Mouse (Mus musculus) bone marrow macrophage, adult 2 months (primary cell): ENCODE data around the gene Vmn1r87. TPM values are rescaled to one million over a fixed set of nuclear protein-coding genes. Genes with fewer than 3 reads are reported as not detected.
"Not testable (repeated sequence)": the region's sequence is repeated elsewhere in the genome, so short reads cannot be mapped to it uniquely, and the experiment has no call there.

ENCODE experiments used
- H3K27ac ChIP-seq: 2 replicates; pipeline ENCODE4 v1.5.1; 2012; ENCODE audit warnings: low read depth, low read length; ENCODE audit not compliant: insufficient read depth
- H3K4me1 ChIP-seq: 2 replicates; pipeline ENCODE4 v1.6.1; 2012; ENCODE audit warnings: low read length; ENCODE audit not compliant: control insufficient read depth, insufficient read depth
- H3K4me3 ChIP-seq: 2 replicates; pipeline ENCODE4 v1.5.1; 2012; ENCODE audit warnings: mild to moderate bottlenecking, low read length, moderate library complexity; ENCODE audit not compliant: insufficient read depth
- CTCF ChIP-seq: IDR thresholded peaks from 2 replicates; pipeline ENCODE4 v1.5.1; 2012; ENCODE audit warnings: low read depth, mild to moderate bottlenecking, low read length, moderate library complexity
- POLR2A ChIP-seq: IDR thresholded peaks from 2 replicates; pipeline ENCODE4 v1.6.1; 2012; ENCODE audit warnings: mild to moderate bottlenecking, low read depth, low read length, borderline replicate concordance
- polyA plus RNA-seq: library from polyadenylated mRNA; stranded (reverse); fragments of >200 nt; gene quantifications from 2 replicates; pipeline ENCODE4 v1.2.4, GENCODE M21; 2012; ENCODE audit not compliant: missing spikeins, insufficient read depth, insufficient read length

The Vmn1r87 gene
- polyA plus RNA-seq, result 0.13 TPM in 1 of 2 replicates, not detected in the other

DNA sequence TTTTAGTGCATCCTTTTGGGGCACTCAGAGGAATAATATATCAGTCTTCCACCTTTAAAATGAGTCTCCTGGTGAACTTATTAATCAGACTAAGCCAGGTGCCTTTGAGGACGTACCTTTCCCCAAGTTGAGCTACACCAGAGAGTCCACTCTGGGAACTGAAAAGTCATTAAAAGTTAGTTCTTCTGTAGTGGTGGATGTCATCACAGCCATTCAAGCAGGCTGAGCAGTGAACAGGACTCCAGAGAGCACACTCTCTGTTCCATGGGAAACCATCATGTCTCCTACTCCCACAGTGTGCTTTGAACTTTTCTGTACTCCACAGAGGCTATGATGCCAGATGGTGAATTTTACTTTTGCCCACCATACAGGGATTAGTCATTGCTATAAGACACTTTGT, at the start of gene Vmn1r87:
Vmn1r87 (minus strand) TSS at position 101 of the 400 bp plus-strand sequence.
- Histone ChIP-seq H3K27ac (no peak within 1 kb of the TSS), H3K4me1 (no peaks in the 10 kb centered on the region), H3K4me3 (no peak within 1 kb of the TSS)
- TF ChIP-seq CTCF (no peak), POLR2A (no peak)

DNA sequence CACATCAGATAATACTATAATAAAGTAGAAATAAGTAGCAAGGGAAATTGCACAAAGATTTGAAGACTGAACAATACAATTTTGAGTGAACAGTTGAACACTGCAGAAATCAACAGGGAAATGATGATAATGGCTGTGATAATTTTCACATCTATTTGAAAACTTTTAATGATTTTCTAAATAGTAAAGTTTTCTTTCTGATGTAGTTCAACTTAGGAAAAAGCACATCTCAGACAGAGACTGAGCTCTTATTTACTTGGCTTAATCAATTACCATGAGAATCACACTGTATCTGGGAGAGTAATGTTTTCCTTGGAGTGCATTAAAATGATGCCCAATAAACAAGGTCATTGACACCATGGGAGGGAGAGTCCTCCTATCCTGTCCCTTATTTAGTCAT, 19.3 kb upstream of the Vmn1r87 start, which contains the start of gene Vmn1r88:
Vmn1r88 (plus strand) TSS at position 301 of the 400 bp plus-strand sequence.
- no peak for TF ChIP-seq POLR2A
- no peak for TF ChIP-seq CTCF
- Histone ChIP-seq H3K4me1 (no peaks in the 10 kb centered on the region), H3K4me3 (no peak within 1 kb of the TSS), H3K27ac (no peak within 1 kb of the TSS)

DNA sequence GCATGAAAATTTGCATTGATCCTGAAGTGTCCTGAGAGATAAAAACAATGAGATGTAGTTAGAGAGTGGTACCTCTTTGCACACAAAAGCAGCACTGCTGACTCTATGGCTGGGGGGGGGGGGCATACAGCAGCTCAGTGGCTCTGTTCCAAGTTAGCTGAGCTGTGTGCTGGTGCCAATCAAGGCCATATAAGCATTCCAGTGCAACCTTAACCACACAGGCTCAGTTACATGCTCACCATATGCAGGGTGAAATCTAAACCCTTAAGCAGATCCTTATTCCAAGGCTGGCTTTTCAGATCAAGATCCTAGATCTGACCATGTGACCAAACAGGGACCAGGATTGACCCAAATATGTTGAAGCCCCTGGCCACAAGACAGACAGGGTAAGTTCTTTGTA, 2.6 kb downstream of the Vmn1r87 start:
- no peaks in the 10 kb centered on the region for H3K4me1 ChIP-seq
- no peak for TF ChIP-seq POLR2A
- TF ChIP-seq CTCF, result no peak
- H3K27ac ChIP-seq, result no peak overlapping the region
- no peak overlapping the region for H3K4me3 ChIP-seq

DNA sequence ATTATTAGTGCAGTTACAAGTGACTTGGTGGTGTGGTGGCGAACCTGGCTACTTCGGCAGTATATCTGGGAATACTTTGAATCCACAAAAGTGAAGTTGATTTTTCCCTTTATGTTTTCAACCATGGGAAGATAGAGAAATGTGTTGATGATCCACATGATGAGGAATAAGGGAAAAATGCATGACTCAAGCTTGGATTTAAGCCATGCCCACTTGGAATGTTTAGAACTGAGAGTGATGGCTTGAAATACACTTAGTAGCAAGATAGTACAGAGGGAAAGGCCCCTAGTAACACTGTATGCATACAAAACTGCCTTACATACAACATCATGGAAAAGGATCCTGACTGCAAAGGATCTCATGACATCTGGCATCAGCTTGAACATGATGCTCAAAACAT, 8.1 kb downstream of the Vmn1r87 start:
- Histone ChIP-seq H3K27ac (no peak overlapping the region), H3K4me3 (no peak overlapping the region), H3K4me1 (no peaks in the 10 kb centered on the region)
- TF ChIP-seq CTCF, result no peak
- no peak for TF ChIP-seq POLR2A

DNA sequence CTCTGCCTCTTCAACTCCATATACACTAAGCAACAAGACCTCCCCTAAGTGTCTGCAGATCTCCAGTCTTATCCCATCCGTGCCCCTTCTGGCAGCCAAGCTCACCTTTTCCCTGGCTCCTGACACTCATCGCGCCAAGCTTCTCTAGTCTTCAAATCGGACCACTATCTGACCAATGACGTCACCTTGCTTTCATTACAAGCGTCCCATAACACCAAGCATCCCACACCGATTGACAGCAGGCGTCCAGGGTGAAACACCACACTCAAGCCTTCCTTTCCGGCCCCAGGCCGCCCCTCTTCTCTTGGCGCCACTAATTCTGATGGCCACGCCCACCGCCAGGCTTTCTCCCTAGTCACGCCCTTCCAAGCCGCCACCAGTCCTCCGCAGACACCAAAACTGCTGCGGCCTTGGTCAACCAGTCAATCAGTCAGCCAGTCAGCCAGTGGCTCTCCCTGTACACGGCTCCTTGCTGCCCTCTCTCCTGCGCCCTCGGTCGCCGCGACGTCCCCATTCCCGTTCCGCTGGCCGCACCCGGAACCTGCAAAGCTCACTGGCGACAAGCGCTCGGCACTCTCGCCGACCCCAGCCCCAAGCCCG, 16.3 kb downstream of the Vmn1r87 start:
- H3K4me1 ChIP-seq, H3K27ac ChIP-seq: not testable (repeated sequence)
- H3K4me3 ChIP-seq, result peak overlapping the region; percentile 11; the same call in 1 of the 2 replicates

DNA sequence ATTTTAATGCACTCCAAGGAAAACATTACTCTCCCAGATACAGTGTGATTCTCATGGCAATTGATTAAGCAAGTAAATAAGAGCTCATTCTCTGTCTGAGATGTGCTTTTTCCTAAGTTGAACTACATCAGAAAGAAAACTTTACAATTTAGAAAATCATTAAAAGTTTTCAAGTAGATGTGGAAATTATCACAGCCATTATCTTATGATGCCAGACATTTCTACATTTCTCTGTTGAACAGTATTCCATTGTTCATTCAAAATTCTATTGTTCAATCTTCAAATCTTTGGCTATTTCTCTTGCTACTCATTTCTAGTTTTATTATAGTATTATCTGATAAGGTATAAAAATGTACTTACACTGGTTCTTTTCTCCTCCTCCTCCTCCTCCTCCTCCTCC, 20.1 kb downstream of the Vmn1r87 start, which contains the start of gene Vmn1r86:
Vmn1r86 (minus strand) TSS at position 101 of the 400 bp plus-strand sequence.
- Histone ChIP-seq H3K4me1 (no peaks in the 10 kb centered on the region), H3K4me3 (no peak within 1 kb of the TSS), H3K27ac (no peak within 1 kb of the TSS)
- TF ChIP-seq CTCF (no peak), POLR2A (no peak)

DNA sequence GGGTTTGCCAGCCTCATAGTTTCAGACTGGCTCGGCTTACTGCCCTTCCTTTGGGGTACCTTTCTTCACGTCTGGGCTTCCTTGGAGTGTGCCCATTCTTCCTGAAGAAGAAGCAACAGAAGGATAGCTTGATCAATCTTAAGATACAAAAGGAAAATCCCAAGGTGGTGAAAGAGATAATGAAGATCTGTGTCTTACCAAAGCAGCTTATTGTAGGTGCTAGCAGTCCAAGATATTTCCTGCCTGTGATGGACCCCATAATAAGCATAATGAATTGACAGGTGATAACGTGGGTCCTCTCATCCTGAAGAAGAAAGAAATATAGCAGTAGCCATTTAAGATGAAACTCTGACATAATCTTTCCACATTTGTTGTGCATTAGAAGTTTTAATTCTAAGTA, 44.9 kb downstream of the Vmn1r87 start, which contains the start of gene Vmn1r85:
Vmn1r85 (minus strand) TSS at position 101 of the 400 bp plus-strand sequence.
- no peak within 1 kb of the TSS for H3K4me3 ChIP-seq
- H3K4me1 ChIP-seq, result no peaks in the 10 kb centered on the region
- H3K27ac ChIP-seq, result no peak within 1 kb of the TSS
- no peak for TF ChIP-seq POLR2A

Other genes with a start within 250 kb of the Vmn1r87 start
- gene Zscan22, start 242.3 kb downstream of the Vmn1r87 start, polyA plus RNA-seq, result 6.5 and 6.7 TPM in 2 replicates
- 1,220 and 1,261 TPM in 2 replicates for gene Rps5, start 217.9 kb downstream of the Vmn1r87 start, polyA plus RNA-seq
- 0.24 TPM in 1 of 2 replicates, not detected in the other for gene Rnf225, start 212.7 kb downstream of the Vmn1r87 start, polyA plus RNA-seq
- gene Zfp324, start 174.3 kb downstream of the Vmn1r87 start, polyA plus RNA-seq, result 3.8 and 3.9 TPM in 2 replicates
- 2.6 and 3.6 TPM in 2 replicates for gene Zfp446, start 162.3 kb downstream of the Vmn1r87 start, polyA plus RNA-seq
- gene Slc27a5, start 142.0 kb downstream of the Vmn1r87 start, polyA plus RNA-seq, result not detected in 2 replicates
- 165 and 177 TPM in 2 replicates for gene Trim28, start 141.0 kb downstream of the Vmn1r87 start, polyA plus RNA-seq
- gene Zbtb45, start 130.1 kb downstream of the Vmn1r87 start, polyA plus RNA-seq, result 15.6 and 17.3 TPM in 2 replicates
- 161 and 167 TPM in 2 replicates for gene Chmp2a, start 105.3 kb downstream of the Vmn1r87 start, polyA plus RNA-seq
- gene Ube2m, start 101.9 kb downstream of the Vmn1r87 start, polyA plus RNA-seq, result 171 and 193 TPM in 2 replicates
- gene Mzf1, start 85.4 kb downstream of the Vmn1r87 start, polyA plus RNA-seq, result 1.2 and 1.5 TPM in 2 replicates
- not detected in 2 replicates for gene Vmn1r85, start 45.0 kb downstream of the Vmn1r87 start, polyA plus RNA-seq
- 0.57 TPM in 1 of 2 replicates, not detected in the other for gene Vmn1r86, start 20.2 kb downstream of the Vmn1r87 start, polyA plus RNA-seq
- gene Vmn1r88, start 19.4 kb upstream of the Vmn1r87 start, polyA plus RNA-seq, result 0.07 TPM in 1 of 2 replicates, not detected in the other
- gene Vmn1r89, start 72.9 kb upstream of the Vmn1r87 start, polyA plus RNA-seq, result not detected in 2 replicates
- 44.4 and 49.4 TPM in 2 replicates for gene Lig1, start 137.1 kb upstream of the Vmn1r87 start, polyA plus RNA-seq
- 4.3 and 7.2 TPM in 2 replicates for gene Zswim9, start 138.6 kb upstream of the Vmn1r87 start, polyA plus RNA-seq
- gene Pla2g4c, start 184.5 kb upstream of the Vmn1r87 start, polyA plus RNA-seq, result 0.32 TPM in 2 replicates